Mouse (Mus musculus): ENCODE measurements around the gene Ranbp17.

The Ranbp17 gene

GRCm38 (mm10) chr11:33399346-33399745, 114.2 kb downstream of the Ranbp17 start:
- DNase-seq: no peak

- no peak for DNase-seq
Observed at GRCm38 (mm10) chr11:33398701-33399100, 114.8 kb downstream of the Ranbp17 start.

- no peak for DNase-seq
Observed at GRCm38 (mm10) chr11:33396275-33396674, 117.3 kb downstream of the Ranbp17 start.

GRCm38 (mm10) chr11:33394093-33394492, 119.5 kb downstream of the Ranbp17 start:
- no peak for DNase-seq

GRCm38 (mm10) chr11:33388685-33389084, 124.9 kb downstream of the Ranbp17 start:
- DNase-seq: peak; percentile 7

GRCm38 (mm10) chr11:33361867-33362266, 151.7 kb downstream of the Ranbp17 start:
- DNase-seq: no peak

- no peak for DNase-seq
Observed at GRCm38 (mm10) chr11:33349269-33349668, 164.3 kb downstream of the Ranbp17 start.

- no peak for DNase-seq
Observed at GRCm38 (mm10) chr11:33342061-33342460, 171.5 kb downstream of the Ranbp17 start.

GRCm38 (mm10) chr11:33336552-33337121, 176.9 kb downstream of the Ranbp17 start:
- DNase-seq: peak; percentile 13

- DNase-seq: no peak
Observed at GRCm38 (mm10) chr11:33335616-33336015, 177.9 kb downstream of the Ranbp17 start.

GRCm38 (mm10) chr11:33332137-33332536, 181.4 kb downstream of the Ranbp17 start:
- DNase-seq: no peak

GRCm38 (mm10) chr11:33319006-33319611, 194.4 kb downstream of the Ranbp17 start:
- no peak for DNase-seq

GRCm38 (mm10) chr11:33309566-33309965, 204.0 kb downstream of the Ranbp17 start:
- no peak for DNase-seq

- DNase-seq: no peak
Observed at GRCm38 (mm10) chr11:33300859-33301258, 212.7 kb downstream of the Ranbp17 start.

- DNase-seq: no peak
Observed at GRCm38 (mm10) chr11:33299371-33299770, 214.2 kb downstream of the Ranbp17 start.

GRCm38 (mm10) chr11:33297121-33297520, 216.4 kb downstream of the Ranbp17 start:
- no peak for DNase-seq

GRCm38 (mm10) chr11:33295422-33295821, 218.1 kb downstream of the Ranbp17 start:
- peak; percentile 2 for DNase-seq

GRCm38 (mm10) chr11:33294063-33294462, 219.5 kb downstream of the Ranbp17 start:
- DNase-seq: no peak

- DNase-seq: no peak
Observed at GRCm38 (mm10) chr11:33278571-33278970, 235.0 kb downstream of the Ranbp17 start.

- DNase-seq: no peak
Observed at GRCm38 (mm10) chr11:33276637-33277036, 236.9 kb downstream of the Ranbp17 start, which contains the start of gene Gm12117. Gm12117 (minus strand) TSS chr11:33276737.

GRCm38 (mm10) chr11:33274816-33275215, 238.7 kb downstream of the Ranbp17 start:
- no peak for DNase-seq

- no peak for DNase-seq
Observed at GRCm38 (mm10) chr11:33274294-33274693, 239.3 kb downstream of the Ranbp17 start.

GRCm38 (mm10) chr11:33240295-33240694, 273.3 kb downstream of the Ranbp17 start:
- DNase-seq: no peak

GRCm38 (mm10) chr11:33234134-33234533, 279.4 kb downstream of the Ranbp17 start:
- DNase-seq: no peak

GRCm38 (mm10) chr11:33232056-33232455, 281.5 kb downstream of the Ranbp17 start:
- DNase-seq: no peak
